Mouse (Mus musculus): ENCODE results near the gene Agps.

DNA sequence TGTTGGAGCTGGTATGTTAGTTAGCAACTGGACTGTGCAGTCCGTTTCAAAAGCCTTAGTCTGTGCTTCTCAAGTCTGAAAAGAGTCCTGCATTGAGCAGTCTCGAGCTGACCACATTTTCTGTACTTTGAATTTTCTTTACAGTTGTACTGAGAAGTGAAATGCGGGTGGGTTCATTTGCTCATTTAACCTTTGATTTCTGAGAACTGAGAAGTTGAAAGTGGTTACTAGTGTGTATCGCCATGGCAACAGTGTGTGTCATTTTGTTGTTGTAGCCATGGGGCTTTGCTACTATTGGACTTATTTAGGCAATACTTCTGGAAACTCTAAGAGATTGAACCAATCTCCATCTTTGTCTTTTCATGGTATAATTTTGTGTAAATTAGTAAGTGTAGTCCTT, 60.0 kb downstream of the Agps start:
- TF ChIP-seq POLR2A (IDR thresholded peaks at IDR 0.05; ENCODE audit: borderline replicate concordance, insufficient read depth, low read length): no peak
- TF ChIP-seq CTCF (IDR thresholded peaks at IDR 0.05; ENCODE audit: borderline replicate concordance, insufficient read depth, low read depth, low read length): no peak

Measured in cerebellum, adult 2 months (tissue).